Mouse (Mus musculus) ES-Bruce4 (cell line): ENCODE measurements around the gene Ctnnd2.

Experiments used
- CTCF ChIP-seq: IDR thresholded peaks from one replicate; pipeline ENCODE4 v1.8.1; 2011; ENCODE audit warnings: low read depth, low read length
- EP300 ChIP-seq: IDR thresholded peaks from 2 replicates; pipeline ENCODE4 v1.6.1; 2011; ENCODE audit warnings: low read depth, low read length; ENCODE audit not compliant: insufficient read depth
- POLR2A ChIP-seq: IDR thresholded peaks from one replicate; pipeline ENCODE4 v1.8.1; 2011; ENCODE audit warnings: low read length; ENCODE audit not compliant: insufficient read depth

DNA sequence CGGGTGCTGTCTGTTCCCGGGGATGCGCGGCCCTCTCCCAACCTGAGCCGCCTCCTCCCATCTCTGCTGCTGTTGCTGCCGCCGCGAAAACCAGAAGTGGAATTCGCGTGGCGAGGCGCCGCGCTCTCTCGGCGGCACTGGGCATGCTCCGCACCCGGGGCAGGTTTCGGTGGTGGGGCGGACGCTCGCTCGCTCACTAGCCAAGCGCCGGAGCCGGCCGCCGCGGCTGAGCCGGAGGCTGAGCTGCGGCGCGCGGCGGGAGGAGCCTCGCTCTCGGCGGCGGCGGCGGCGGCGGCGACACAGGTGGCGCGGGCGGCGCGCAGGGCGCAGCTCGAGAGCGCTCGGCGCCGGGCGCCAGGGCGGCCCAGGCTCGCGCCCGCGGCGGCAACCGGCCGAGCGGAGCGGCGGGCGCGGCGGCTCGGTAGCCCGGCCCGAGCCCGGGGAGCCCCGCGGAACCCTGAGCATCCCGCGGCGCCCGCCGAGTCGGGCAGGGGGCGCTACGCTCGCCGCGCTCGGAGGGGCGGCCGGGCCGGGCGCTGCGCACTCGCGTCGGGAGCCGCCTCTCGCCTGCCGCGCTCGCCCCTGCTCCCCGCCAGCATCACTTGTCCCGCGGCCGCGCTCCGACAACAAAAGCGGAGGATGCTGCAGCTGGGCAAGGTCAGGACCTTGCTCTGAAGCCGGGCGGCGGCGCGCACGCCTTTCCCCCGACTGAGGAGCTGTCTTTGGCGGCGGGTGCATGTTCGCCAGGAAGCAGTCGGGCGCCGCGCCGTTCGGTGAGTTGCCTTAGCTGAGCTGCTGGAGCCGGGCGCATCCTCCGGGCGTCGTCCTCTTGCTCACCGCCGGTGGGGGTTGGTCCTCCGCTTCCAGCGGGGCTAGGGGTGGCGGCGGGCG lies at the start of gene Ctnnd2:
- TF ChIP-seq CTCF (no peak), POLR2A (no peak), EP300 (no peak)
